Mouse (Mus musculus) urinary bladder, postnatal 4 days (tissue): ENCODE results near the gene Steap3.

Source experiments
- DNase-seq, 2 experiments: peaks; one replicate each; pipeline ENCODE4 v3.0.0; 2021 to 2022; ENCODE audit warnings: low spot score in 2 of 2

Steap3 gene

GRCm38 (mm10) chr1:120251193-120251592 is 21.3 kb downstream of the Steap3 start:
- DNase-seq: no peak

- no peak for DNase-seq
These were observed 21.9 kb downstream of the Steap3 start for GRCm38 (mm10) chr1:120250586-120250985.

GRCm38 (mm10) chr1:120249842-120250241 is 22.7 kb downstream of the Steap3 start:
- no peak for DNase-seq

- peak; percentile 75 to 76 for DNase-seq
These were observed 24.3 kb downstream of the Steap3 start for GRCm38 (mm10) chr1:120248156-120248555.

GRCm38 (mm10) chr1:120247351-120247750 is 25.2 kb downstream of the Steap3 start:
- DNase-seq: no peak

GRCm38 (mm10) chr1:120246946-120247345 is 25.6 kb downstream of the Steap3 start:
- no peak for DNase-seq

GRCm38 (mm10) chr1:120245661-120246131 is 26.8 kb downstream of the Steap3 start:
- no peak for DNase-seq

GRCm38 (mm10) chr1:120244646-120245045 is 27.9 kb downstream of the Steap3 start:
- DNase-seq: no peak

- DNase-seq: no peak
These were observed 28.5 kb downstream of the Steap3 start for GRCm38 (mm10) chr1:120243987-120244386.

GRCm38 (mm10) chr1:120237068-120237467 is 35.4 kb downstream of the Steap3 start:
- no peak for DNase-seq

- DNase-seq: peak in 1 of 2 experiments; percentile 16
These were observed 36.1 kb downstream of the Steap3 start for GRCm38 (mm10) chr1:120236424-120236823.

GRCm38 (mm10) chr1:120235631-120236215 is 36.8 kb downstream of the Steap3 start:
- no peak for DNase-seq

GRCm38 (mm10) chr1:120232170-120232569 is 40.3 kb downstream of the Steap3 start:
- no peak for DNase-seq

- no peak for DNase-seq
These were observed 41.2 kb downstream of the Steap3 start for GRCm38 (mm10) chr1:120231334-120231733.

- no peak for DNase-seq
These were observed 42.6 kb downstream of the Steap3 start for GRCm38 (mm10) chr1:120229723-120230471.

- no peak for DNase-seq
These were observed 48.9 kb downstream of the Steap3 start for GRCm38 (mm10) chr1:120223613-120224012.

GRCm38 (mm10) chr1:120221285-120221684 is 51.2 kb downstream of the Steap3 start:
- DNase-seq: no peak

- DNase-seq: no peak
These were observed 51.7 kb downstream of the Steap3 start for GRCm38 (mm10) chr1:120220841-120221240.

- no peak for DNase-seq
These were observed 63.8 kb downstream of the Steap3 start for GRCm38 (mm10) chr1:120208502-120209230.

GRCm38 (mm10) chr1:120207568-120207967 is 64.9 kb downstream of the Steap3 start:
- no peak for DNase-seq

GRCm38 (mm10) chr1:120204834-120205233 is 67.7 kb downstream of the Steap3 start:
- no peak for DNase-seq

GRCm38 (mm10) chr1:120203836-120204235 is 68.7 kb downstream of the Steap3 start:
- DNase-seq: no peak

- DNase-seq: no peak
These were observed 70.0 kb downstream of the Steap3 start for GRCm38 (mm10) chr1:120202542-120202941.
